Mouse (Mus musculus) gastrocnemius, postnatal 10 days (tissue): ENCODE measurements around the gene Tmem273. TPM values are rescaled to one million over a fixed set of nuclear protein-coding genes. Genes with fewer than 3 reads are reported as not detected.

Experiments used
- DNase-seq: peaks from one replicate; pipeline ENCODE4 v3.0.0; 2021; ENCODE audit warnings: mixed read lengths
- total RNA-seq, 2 experiments: library from RNA; stranded (reverse); gene quantifications; 2 replicates each; pipeline ENCODE4 v1.2.3; 2021

Gene Tmem273
- total RNA-seq, 2 experiments from 2014 or later, result 0.73 TPM; not detected in 1

GRCm38 (mm10) chr14:32812429-32812828 is 26.7 kb downstream of the Tmem273 start:
- DNase-seq, result no peak

GRCm38 (mm10) chr14:32814961-32815360 is 29.2 kb downstream of the Tmem273 start:
- no peak for DNase-seq

- no peak for DNase-seq
Observed at GRCm38 (mm10) chr14:32816533-32816932, 30.8 kb downstream of the Tmem273 start.

- DNase-seq, result peak; percentile 37
Observed at GRCm38 (mm10) chr14:32817258-32817657, 31.5 kb downstream of the Tmem273 start.

- DNase-seq, result no peak
Observed at GRCm38 (mm10) chr14:32819297-32819696, 33.5 kb downstream of the Tmem273 start.

GRCm38 (mm10) chr14:32822812-32823211 is 37.0 kb downstream of the Tmem273 start:
- DNase-seq, result no peak

GRCm38 (mm10) chr14:32823861-32824260 is 38.1 kb downstream of the Tmem273 start:
- DNase-seq, result no peak

- DNase-seq, result no peak
Observed at GRCm38 (mm10) chr14:32824267-32825150, 38.7 kb downstream of the Tmem273 start.

GRCm38 (mm10) chr14:32825426-32826032 is 39.8 kb downstream of the Tmem273 start:
- peak; percentile 50 for DNase-seq

- DNase-seq, result peak; percentile 38
Observed at GRCm38 (mm10) chr14:32827165-32827564, 41.4 kb downstream of the Tmem273 start.

- DNase-seq, result peak; percentile 33
Observed at GRCm38 (mm10) chr14:32827994-32828650, 42.4 kb downstream of the Tmem273 start.

GRCm38 (mm10) chr14:32833847-32834246 is 48.1 kb downstream of the Tmem273 start, which contains the start of gene Fam170b:
Gene Fam170b, plus strand, starts transcription at chr14:32833962.
- no peak for DNase-seq

GRCm38 (mm10) chr14:32835181-32835580 is 49.4 kb downstream of the Tmem273 start:
- DNase-seq, result no peak

- DNase-seq, result no peak
Observed at GRCm38 (mm10) chr14:32835596-32835995, 49.8 kb downstream of the Tmem273 start.

- no peak for DNase-seq
Observed at GRCm38 (mm10) chr14:32836191-32836590, 50.4 kb downstream of the Tmem273 start.

GRCm38 (mm10) chr14:32842052-32842451 is 56.3 kb downstream of the Tmem273 start:
- no peak for DNase-seq

GRCm38 (mm10) chr14:32854059-32854458 is 68.3 kb downstream of the Tmem273 start:
- no peak for DNase-seq

GRCm38 (mm10) chr14:32856246-32856645 is 70.5 kb downstream of the Tmem273 start:
- DNase-seq, result no peak

- peak; percentile 86 for DNase-seq
Observed at GRCm38 (mm10) chr14:32856681-32857328, 71.0 kb downstream of the Tmem273 start, which contains the start of gene Vstm4. Gene Vstm4, plus strand, starts transcription at chr14:32856756.

- DNase-seq, result no peak
Observed at GRCm38 (mm10) chr14:32858361-32858760, 72.6 kb downstream of the Tmem273 start.

- DNase-seq, result no peak
Observed at GRCm38 (mm10) chr14:32858941-32859510, 73.3 kb downstream of the Tmem273 start.
